Mouse (Mus musculus): ENCODE measurements at regions not wholly inside any gene's neighbourhood (a gene's known extent, or its start where the extent isn't known, plus 50 kb on each side); places are given as distances from the start of the nearest gene placed in this dataset.

- TF ChIP-seq POLR2A (IDR thresholded peaks at IDR 0.05; ENCODE audit: borderline replicate concordance, extremely low read depth, low read depth, low read length) (no peak), CTCF (IDR thresholded peaks at IDR 0.05; ENCODE audit: insufficient read depth, low read length) (no peak)
Measured at GRCm38 (mm10) chr13:6479667-6480066, 68.3 kb upstream of the Pitrm1 start.

All from lung, adult 2 months (tissue).